9 mouse cellular contexts compared by ENCODE assay signal in genomic region chr3:145925506-145925905, GRCm38 (mm10). TPM values are rescaled to one million over a fixed set of nuclear protein-coding genes. Genes with fewer than 3 reads are reported as not detected.
DNase-seq lines count a peak whose midpoint lies in the region; ATAC-seq and TF ChIP-seq lines count a peak whose summit lies in the region.
"Had no signal": no experiment of that assay in that cellular context is flagged by ENCODE, and none has a peak within 500 bp of the region (broad histone marks: within the 10 kb centered on the region; RNA-seq: fewer than 3 reads in every experiment).

No protein-coding gene starts in this region.

- H3K4me1 ChIP-seq in heart, embryonic 12.5 days (replicated peaks) = peaks cover 25% of the 10 kb centered on the region
- peaks cover 41% of the 10 kb centered on the region for H3K4me1 ChIP-seq in G1E (ENCODE audit: insufficient read depth, low read depth, low read length)
- peaks cover 19% of the 10 kb centered on the region for H3K4me1 ChIP-seq in hindbrain, embryonic 12.5 days
- peaks cover 7% of the 10 kb centered on the region for H3K4me1 ChIP-seq in midbrain, embryonic 11.5 days (ENCODE audit: control insufficient read depth, insufficient read depth, low read length)

- peak overlapping the region; percentile 77 for H3K4me2 ChIP-seq in heart, embryonic 12.5 days
- peak overlapping the region; percentile 69 for H3K4me2 ChIP-seq in hindbrain, embryonic 12.5 days (replicated peaks)
- peak overlapping the region; percentile 78 for H3K4me2 ChIP-seq in midbrain, embryonic 11.5 days

- intact Hi-C loops in left cerebral cortex, postnatal 4 days (cut with DNase I) = no loop called here

- 63% methylated on average over 5 of the region's 5 CpGs for WGBS in heart, embryonic 12.5 days
- 73% methylated on average over 5 of the region's 5 CpGs for WGBS in hindbrain, embryonic 12.5 days
- WGBS in midbrain, embryonic 11.5 days = 86% methylated on average over 5 of the region's 5 CpGs

- H3K4me3 ChIP-seq in heart, embryonic 12.5 days = peak overlapping the region; percentile 99
- H3K4me3 ChIP-seq in G1E (ENCODE audit: low read depth, low read length) = peak overlapping the region; percentile 94
- H3K4me3 ChIP-seq in hindbrain, embryonic 12.5 days = peak overlapping the region; percentile 71
- peak overlapping the region; percentile 84 for H3K4me3 ChIP-seq in midbrain, embryonic 11.5 days (ENCODE audit: low read depth, low read length)

- no peaks in the 10 kb centered on the region for H3K9me3 ChIP-seq in heart, embryonic 12.5 days (replicated peaks)
- no peaks in the 10 kb centered on the region for H3K9me3 ChIP-seq in G1E (replicated peaks)
- no peaks in the 10 kb centered on the region for H3K9me3 ChIP-seq in hindbrain, embryonic 12.5 days (replicated peaks)
- H3K9me3 ChIP-seq in midbrain, embryonic 11.5 days (ENCODE audit: control insufficient read depth, low read length) = no peaks in the 10 kb centered on the region

- peak overlapping the region; percentile 52 for H3K9ac ChIP-seq in heart, embryonic 12.5 days
- peak overlapping the region; percentile 39; the same call in 1 of the 2 replicates for H3K9ac ChIP-seq in hindbrain, embryonic 12.5 days
- H3K9ac ChIP-seq in midbrain, embryonic 11.5 days (ENCODE audit: low read length) = peak overlapping the region; percentile 83

- H3K27me3 ChIP-seq in heart, embryonic 12.5 days (replicated peaks) = no peaks in the 10 kb centered on the region
- H3K27me3 ChIP-seq in G1E (ENCODE audit: insufficient read depth, low read length) = no peaks in the 10 kb centered on the region
- H3K27me3 ChIP-seq in hindbrain, embryonic 12.5 days = no peaks in the 10 kb centered on the region
- H3K27me3 ChIP-seq in midbrain, embryonic 11.5 days (ENCODE audit: control insufficient read depth, insufficient read depth, low read length) = no peaks in the 10 kb centered on the region

- no peak overlapping the region for H3K27ac ChIP-seq in heart, embryonic 12.5 days (ENCODE audit: poor library complexity, severe bottlenecking)
- H3K27ac ChIP-seq in hindbrain, embryonic 12.5 days = no peak overlapping the region
- H3K27ac ChIP-seq in midbrain, embryonic 11.5 days (ENCODE audit: low read depth, low read length) = no peak overlapping the region

- ATAC-seq in heart, embryonic 12.5 days (ENCODE audit: insufficient number of reproducible peaks, low FRiP score) = no peak
- no peak for ATAC-seq in G1E (ENCODE audit: extremely low read depth, insufficient number of reproducible peaks, low FRiP score, poor library complexity, severe bottlenecking)
- no peak for ATAC-seq in hindbrain, embryonic 12.5 days (ENCODE audit: low FRiP score)
- ATAC-seq in midbrain, embryonic 11.5 days (ENCODE audit: low FRiP score) = no peak

- peaks cover 15% of the 10 kb centered on the region for H3K36me3 ChIP-seq in heart, embryonic 12.5 days
- H3K36me3 ChIP-seq in G1E (replicated peaks) = peaks cover 41% of the 10 kb centered on the region
- H3K36me3 ChIP-seq in hindbrain, embryonic 12.5 days = peaks cover 6% of the 10 kb centered on the region; the same call in 1 of the 2 replicates
- H3K36me3 ChIP-seq in midbrain, embryonic 11.5 days (ENCODE audit: control insufficient read depth, insufficient read depth, low read length) = no peaks in the 10 kb centered on the region

- TF ChIP-seq CTCF in G1E (IDR thresholded peaks at IDR 0.05; ENCODE audit: low read depth, low read length) = no peak

- no peak for DNase-seq in heart, adult 18-20 months
- peak; percentile 30 for DNase-seq in G1E (ENCODE audit: low spot score)
- no peak for DNase-seq in midbrain, embryonic 11.5 days (ENCODE audit: low spot score, missing footprints)
- no peak for DNase-seq in embryo, embryonic 9.5 days (ENCODE audit: extremely low spot score)
- DNase-seq in left cerebral cortex, postnatal 4 days = no peak
- no peak for DNase-seq in gastrocnemius, postnatal 4 days (ENCODE audit: low spot score in 2 of 2)
- DNase-seq: cerebellum, postnatal 36 days had no signal

RNA-seq across cellular contexts. Expression of gene Bcl10, which starts 2.9 kb away (rescaled TPM):
- polyA plus RNA-seq in heart, embryonic 12.5 days (2016; fragmentation: Nextera tagmentation; extraction: Ambion mirVana) = 42.9 and 43.1 TPM in 2 replicates
- 10 to 100 TPM; 16.1 to 16.5 TPM for total RNA-seq in heart, adult 18-20 months (2021)
- 34.2 and 42.4 TPM in 2 replicates for total RNA-seq in G1E (2014; fragmentation: Nextera tagmentation)
- 51.3 and 53.9 TPM in 2 replicates for total RNA-seq in G1E (2017)
- 17.5 and 24.4 TPM in 2 replicates for polyA plus RNA-seq in G1E (2012)
- 52.0 and 52.5 TPM in 2 replicates for polyA plus RNA-seq in hindbrain, embryonic 12.5 days (2016; fragmentation: Nextera tagmentation; extraction: Ambion mirVana)
- 57.4 and 59.2 TPM in 2 replicates for polyA plus RNA-seq in midbrain, embryonic 11.5 days (2014; fragmentation: Nextera tagmentation; extraction: Ambion mirVana)
- 10 to 100 TPM; 18.3 to 19.4 TPM for total RNA-seq in left cerebral cortex, postnatal 4 days (2021)
- total RNA-seq in gastrocnemius, postnatal 4 days (2021) = 10 to 100 TPM; 23.7 to 26.8 TPM

RNA-seq across cellular contexts. Expression of gene 2410004B18Rik, which starts 12.3 kb away (rescaled TPM):
- polyA plus RNA-seq in heart, embryonic 12.5 days (2016; fragmentation: Nextera tagmentation; extraction: Ambion mirVana) = 46.6 and 47.2 TPM in 2 replicates
- 10 to 100 TPM; 18.0 to 20.6 TPM for total RNA-seq in heart, adult 18-20 months (2021)
- total RNA-seq in G1E (2014; fragmentation: Nextera tagmentation) (24.8 and 26.9 TPM in 2 replicates), G1E (2017) (57.5 and 60.6 TPM in 2 replicates)
- polyA plus RNA-seq in G1E (2012) = 45.9 and 57.4 TPM in 2 replicates
- polyA plus RNA-seq in hindbrain, embryonic 12.5 days (2016; fragmentation: Nextera tagmentation; extraction: Ambion mirVana) = 61.4 and 64.3 TPM in 2 replicates
- 63.3 and 69.3 TPM in 2 replicates for polyA plus RNA-seq in midbrain, embryonic 11.5 days (2014; fragmentation: Nextera tagmentation; extraction: Ambion mirVana)
- total RNA-seq in left cerebral cortex, postnatal 4 days (2021) = 10 to 100 TPM; 51.5 to 56.8 TPM
- 10 to 100 TPM; 15.0 to 22.4 TPM for total RNA-seq in gastrocnemius, postnatal 4 days (2021)
